Mouse (Mus musculus) midbrain, embryonic 14.5 days (tissue): Measurements from ENCODE around the gene Rd3l. TPM values are rescaled to one million over a fixed set of nuclear protein-coding genes. Genes with fewer than 3 reads are reported as not detected.

ENCODE experiments used
- ATAC-seq: fragments of 200-750 bp; cut with Nextera tagmentation; 2 replicates; pipeline ENCODE4 v1.8.0; 2017; ENCODE audit warnings: moderate number of reproducible peaks, moderate library complexity; ENCODE audit not compliant: low FRiP score, low TSS enrichment
- DNase-seq: peaks from one replicate; pipeline ENCODE4 v3.0.0-alpha.2; 2015
- H3K27ac ChIP-seq: fragments of 300-500 bp; sonication (generic); replicated peaks from 2 replicates; pipeline ENCODE4 v1.5.1; 2014; ENCODE audit warnings: mild to moderate bottlenecking, low read depth, low read length, moderate library complexity
- H3K27me3 ChIP-seq: fragments of 300-500 bp; sonication (generic); 2 replicates; pipeline ENCODE4 v1.6.1; 2014; ENCODE audit warnings: low read length, control low read depth, mixed read lengths; ENCODE audit not compliant: control insufficient read depth, insufficient read depth
- H3K36me3 ChIP-seq: fragments of 300-500 bp; sonication (generic); 2 replicates; pipeline ENCODE4 v1.6.1; 2014; ENCODE audit warnings: low read length, control low read depth; ENCODE audit not compliant: control insufficient read depth, insufficient read depth
- H3K4me1 ChIP-seq: fragments of 300-500 bp; sonication (generic); 2 replicates; pipeline ENCODE4 v1.6.1; 2014; ENCODE audit warnings: mild to moderate bottlenecking, antibody characterized with exemption, low read length, control low read depth; ENCODE audit not compliant: control insufficient read depth, insufficient read depth
- H3K4me2 ChIP-seq: fragments of 300-500 bp; sonication (generic); 2 replicates; pipeline ENCODE4 v1.6.1; 2014; ENCODE audit warnings: mild to moderate bottlenecking, low read length, moderate library complexity
- H3K4me3 ChIP-seq: fragments of 300-500 bp; sonication (generic); replicated peaks from 2 replicates; pipeline ENCODE4 v1.5.1; 2014; ENCODE audit warnings: low read depth, low read length
- H3K9ac ChIP-seq: fragments of 300-500 bp; sonication (generic); replicated peaks from 2 replicates; pipeline ENCODE4 v1.6.1; 2014; ENCODE audit warnings: mild to moderate bottlenecking, low read length, moderate library complexity
- H3K9me3 ChIP-seq: fragments of 300-500 bp; sonication (generic); 2 replicates; pipeline ENCODE4 v1.6.1; 2016; ENCODE audit warnings: low read length, control low read depth, mixed read lengths; ENCODE audit not compliant: control insufficient read depth
- WGBS: fragments of 180-500 bp; shearing (Covaris S2); extraction: QIAGEN DNeasy Blood & Tissue Kit; methylation state at CpG from one replicate; pipeline ENCODE4 v1.1.7; 2014; 5-methylcytosine and 5-hydroxymethylcytosine counted together
- polyA plus RNA-seq: library from polyadenylated mRNA; unstranded; fragments of >200 nt; fragmentation: Nextera tagmentation; extraction: Ambion mirVana; gene quantifications from 2 replicates; pipeline ENCODE4 v1.2.1, GENCODE M21; 2014

Rd3l gene
- polyA plus RNA-seq, 1 experiment from 2014 or later, result not detected

DNA sequence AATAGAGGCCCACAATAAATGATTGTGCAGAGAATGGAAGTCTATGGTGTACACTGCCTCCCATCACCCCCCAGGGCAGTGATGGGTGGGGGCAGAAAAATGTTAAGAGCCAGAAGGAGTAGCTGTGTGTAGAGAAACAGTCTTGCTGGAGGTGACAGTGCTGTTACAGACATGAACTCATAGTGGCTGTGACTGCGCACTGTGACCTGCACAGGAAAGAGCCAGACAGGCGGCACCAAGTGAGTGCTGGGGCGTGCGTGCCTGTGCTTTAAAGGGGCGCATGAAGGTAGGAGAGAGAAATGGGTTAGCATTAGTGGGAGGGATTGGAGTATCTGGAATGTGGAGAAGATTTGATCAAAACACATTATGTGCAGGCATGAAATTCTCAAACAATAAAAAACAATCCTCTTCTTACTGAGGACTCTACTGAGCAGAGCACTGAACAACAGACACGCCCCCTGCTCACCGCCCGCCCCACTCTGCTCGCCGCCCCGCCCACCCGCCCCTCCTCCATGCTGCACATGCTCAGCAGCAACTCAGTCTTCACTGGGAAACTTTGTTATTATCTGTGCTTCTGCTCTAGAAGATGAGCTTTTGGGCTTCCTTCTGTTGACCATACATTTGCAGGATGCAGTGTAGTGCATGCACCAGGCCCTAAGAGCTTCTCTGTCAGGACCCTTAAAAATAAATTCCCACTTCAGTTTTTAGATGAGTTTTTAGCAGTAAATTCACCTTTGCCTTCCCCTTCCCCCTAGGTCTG, 31.6 kb upstream of the Rd3l start:
- Histone ChIP-seq H3K4me2 (peak overlapping the region; percentile 47), H3K9ac (no peak overlapping the region), H3K27ac (peak overlapping the region; percentile 5; the same call in 1 of the 2 replicates), H3K4me3 (peak overlapping the region; percentile 12; the same call in 1 of the 2 replicates), H3K4me1 (no peaks in the 10 kb centered on the region), H3K36me3 (no peaks in the 10 kb centered on the region), H3K9me3 (no peaks in the 10 kb centered on the region), H3K27me3 (no peaks in the 10 kb centered on the region)
- peak; percentile 62 for DNase-seq
- WGBS, result 12% methylated on average over 12 of the region's 12 CpGs
- ATAC-seq, result peak; percentile 86

GRCm38 (mm10) chr12:112001223-112001622, 20.1 kb upstream of the Rd3l start:
- no peaks in the 10 kb centered on the region for H3K9me3 ChIP-seq
- no peak overlapping the region for H3K4me2 ChIP-seq
- no peak overlapping the region for H3K9ac ChIP-seq
- ATAC-seq (peak; percentile 8; the same call in 1 of the 2 replicates), DNase-seq (peak; percentile 90)
- H3K27me3 ChIP-seq, result no peaks in the 10 kb centered on the region
- H3K4me1 ChIP-seq, result no peaks in the 10 kb centered on the region
- H3K36me3 ChIP-seq, result no peaks in the 10 kb centered on the region
- H3K27ac ChIP-seq, result no peak overlapping the region
- no peak overlapping the region for H3K4me3 ChIP-seq
- WGBS, result 24% methylated on average over 8 of the region's 8 CpGs

GRCm38 (mm10) chr12:111999735-112000134, 18.6 kb upstream of the Rd3l start:
- H3K4me3 ChIP-seq, result no peak overlapping the region
- no peaks in the 10 kb centered on the region for H3K9me3 ChIP-seq
- H3K36me3 ChIP-seq, result no peaks in the 10 kb centered on the region
- H3K4me1 ChIP-seq, result no peaks in the 10 kb centered on the region
- H3K27ac ChIP-seq, result no peak overlapping the region
- DNase-seq, result no peak
- WGBS, result 95% methylated on average over 7 of the region's 7 CpGs
- no peak overlapping the region for H3K9ac ChIP-seq
- no peak for ATAC-seq
- no peak overlapping the region for H3K4me2 ChIP-seq
- H3K27me3 ChIP-seq, result no peaks in the 10 kb centered on the region

- WGBS, result 83% methylated on average over 2 of the region's 2 CpGs
- no peaks in the 10 kb centered on the region for H3K36me3 ChIP-seq
- no peak overlapping the region for H3K9ac ChIP-seq
- H3K4me2 ChIP-seq, result no peak overlapping the region
- no peaks in the 10 kb centered on the region for H3K4me1 ChIP-seq
- no peak for DNase-seq
- H3K27ac ChIP-seq, result no peak overlapping the region
- no peaks in the 10 kb centered on the region for H3K27me3 ChIP-seq
- ATAC-seq, result no peak
- H3K4me3 ChIP-seq, result no peak overlapping the region
- H3K9me3 ChIP-seq, result no peaks in the 10 kb centered on the region
Measured at GRCm38 (mm10) chr12:111995161-111995560, 14.0 kb upstream of the Rd3l start.

GRCm38 (mm10) chr12:111992626-111993025, 11.5 kb upstream of the Rd3l start:
- Histone ChIP-seq H3K4me1 (no peaks in the 10 kb centered on the region), H3K9ac (no peak overlapping the region), H3K4me3 (no peak overlapping the region), H3K4me2 (no peak overlapping the region), H3K27ac (no peak overlapping the region), H3K27me3 (no peaks in the 10 kb centered on the region), H3K9me3 (no peaks in the 10 kb centered on the region), H3K36me3 (no peaks in the 10 kb centered on the region)
- WGBS, result 86% methylated on average over 5 of the region's 5 CpGs
- no peak for ATAC-seq
- DNase-seq, result no peak

- Histone ChIP-seq H3K4me1 (no peaks in the 10 kb centered on the region), H3K4me3 (no peak overlapping the region), H3K9ac (no peak overlapping the region), H3K9me3 (no peaks in the 10 kb centered on the region), H3K27ac (no peak overlapping the region), H3K36me3 (no peaks in the 10 kb centered on the region), H3K4me2 (no peak overlapping the region), H3K27me3 (no peaks in the 10 kb centered on the region)
- 61% methylated on average over 9 of the region's 9 CpGs for WGBS
- DNase-seq, result no peak
- no peak for ATAC-seq
Measured at GRCm38 (mm10) chr12:111986756-111987155, 5.6 kb upstream of the Rd3l start.

DNA sequence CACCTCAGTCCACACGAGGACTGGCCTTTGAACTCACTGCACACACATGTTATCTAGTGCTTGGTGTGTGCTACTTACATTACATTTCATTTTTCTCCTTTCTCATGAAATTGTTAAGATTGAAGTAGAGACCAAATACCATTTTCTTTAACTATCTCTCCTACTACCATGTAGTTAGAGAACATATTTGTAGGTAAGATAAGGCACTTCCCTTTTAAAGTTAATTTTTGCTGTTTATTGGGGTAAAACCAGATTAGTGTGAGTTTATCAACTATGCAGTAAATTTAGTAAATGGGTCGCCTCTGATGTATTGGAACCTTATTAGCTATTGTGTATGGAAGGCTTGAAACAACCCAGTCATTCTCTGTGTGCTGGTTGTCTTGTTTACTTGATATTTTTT, 2.0 kb upstream of the Rd3l start:
- Histone ChIP-seq H3K27ac (no peak overlapping the region), H3K36me3 (no peaks in the 10 kb centered on the region), H3K4me3 (no peak overlapping the region), H3K9ac (no peak overlapping the region), H3K27me3 (no peaks in the 10 kb centered on the region), H3K9me3 (no peaks in the 10 kb centered on the region), H3K4me2 (no peak overlapping the region), H3K4me1 (no peaks in the 10 kb centered on the region)
- no peak for ATAC-seq
- 83% methylated on average over 2 of the region's 2 CpGs for WGBS
- DNase-seq, result no peak

- ATAC-seq (no peak), DNase-seq (no peak)
- WGBS, result 69% methylated on average over 8 of the region's 8 CpGs
- Histone ChIP-seq H3K4me2 (no peak overlapping the region), H3K9ac (no peak overlapping the region), H3K4me1 (no peaks in the 10 kb centered on the region), H3K36me3 (no peaks in the 10 kb centered on the region), H3K27me3 (no peaks in the 10 kb centered on the region), H3K27ac (no peak overlapping the region), H3K4me3 (no peak overlapping the region), H3K9me3 (no peaks in the 10 kb centered on the region)
Measured at GRCm38 (mm10) chr12:111981831-111982230, 714 bp upstream of the Rd3l start.

DNA sequence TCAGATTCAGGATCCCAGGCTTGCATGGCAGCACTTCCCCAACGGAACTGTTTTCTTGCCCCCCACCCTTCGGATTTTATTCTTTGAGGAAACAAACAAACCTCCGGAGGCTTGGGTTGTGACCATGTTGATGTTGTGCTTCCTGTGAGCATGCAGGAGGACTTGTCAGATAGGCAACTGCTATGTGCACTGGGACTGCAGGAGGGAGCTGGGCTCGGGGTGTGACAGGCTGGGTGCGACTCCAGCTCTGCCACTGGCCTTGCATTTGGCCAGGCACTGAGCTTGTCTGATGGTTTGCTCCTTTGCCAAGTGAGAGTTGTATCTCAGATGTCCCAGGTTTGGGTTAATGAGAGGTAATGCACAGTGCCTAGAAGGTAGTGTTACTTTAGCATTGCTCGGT, 2.8 kb downstream of the Rd3l start:
- no peak for ATAC-seq
- 88% methylated on average over 6 of the region's 6 CpGs for WGBS
- Histone ChIP-seq H3K36me3 (no peaks in the 10 kb centered on the region), H3K27ac (no peak overlapping the region), H3K4me2 (no peak overlapping the region), H3K9ac (no peak overlapping the region), H3K9me3 (no peaks in the 10 kb centered on the region), H3K4me3 (no peak overlapping the region), H3K27me3 (no peaks in the 10 kb centered on the region), H3K4me1 (no peaks in the 10 kb centered on the region)
- DNase-seq, result no peak
